In genomic region chr2:29747188-29747782, GRCm38 (mm10) we compare ENCODE assay signal across 9 mouse cellular contexts. TPM values are rescaled to one million over a fixed set of nuclear protein-coding genes. Genes with fewer than 3 reads are reported as not detected.
A peak's percentile ranks its signal among the peaks of the same experiment; 100 is the strongest.
DNase-seq lines count a peak whose midpoint lies in the region; ATAC-seq lines count a peak whose summit lies in the region.
"Had no signal": no experiment of that assay in that cellular context is flagged by ENCODE, and none has a peak within 500 bp of the region (broad histone marks: within the 10 kb centered on the region; RNA-seq: fewer than 3 reads in every experiment).

No protein-coding gene starts in this region.

- peak overlapping the region; percentile 47; the same call in 1 of the 2 replicates for H3K9ac ChIP-seq in limb, embryonic 12.5 days (replicated peaks)
- H3K9ac ChIP-seq in stomach, embryonic 16.5 days (ENCODE audit: low read length): peak overlapping the region; percentile 29

- no peaks in the 10 kb centered on the region for H3K36me3 ChIP-seq in limb, embryonic 12.5 days
- H3K36me3 ChIP-seq in stomach, embryonic 16.5 days (ENCODE audit: control insufficient read depth, insufficient read depth, low read length): no peaks in the 10 kb centered on the region

- 3% methylated on average over 50 of the region's 50 CpGs for WGBS in limb, embryonic 12.5 days
- WGBS in stomach, embryonic 16.5 days: 14% methylated on average over 49 of the region's 50 CpGs

- no peak for ATAC-seq in limb, embryonic 12.5 days (ENCODE audit: insufficient number of reproducible peaks, insufficient read depth, low FRiP score, low TSS enrichment, low read depth)
- no peak for ATAC-seq in stomach, embryonic 16.5 days (ENCODE audit: insufficient read depth, low FRiP score)

- DNase-seq in embryo, embryonic 9.5 days (ENCODE audit: extremely low spot score): peak; percentile 23
- DNase-seq in embryo, embryonic 10.5 days (ENCODE audit: low spot score): no peak
- peak; percentile 12 for DNase-seq in retina, postnatal 1 day
- DNase-seq in retina, embryonic 14.5 days (ENCODE audit: low spot score): no peak
- no peak for DNase-seq in adrenal gland, adult (ENCODE audit: inconsistent age in 2 of 2, low spot score in 1 of 2)
- DNase-seq in thymus, postnatal 25 days: no peak
- DNase-seq: lung, adult 2 months had no signal

- H3K9me3 ChIP-seq in limb, embryonic 12.5 days: peaks cover 6% of the 10 kb centered on the region; the same call in 1 of the 2 replicates
- H3K9me3 ChIP-seq in stomach, embryonic 16.5 days (replicated peaks; ENCODE audit: control insufficient read depth, low read length): no peaks in the 10 kb centered on the region

- H3K4me1 ChIP-seq in limb, embryonic 12.5 days (replicated peaks): peaks cover 16% of the 10 kb centered on the region
- no peaks in the 10 kb centered on the region for H3K4me1 ChIP-seq in stomach, embryonic 16.5 days (ENCODE audit: control insufficient read depth, insufficient read depth, low read length)

- H3K27ac ChIP-seq in limb, embryonic 12.5 days: no peak overlapping the region
- no peak overlapping the region for H3K27ac ChIP-seq in stomach, embryonic 16.5 days (ENCODE audit: low read length)

- peak overlapping the region; percentile 39 for H3K4me3 ChIP-seq in limb, embryonic 12.5 days (replicated peaks)
- peak overlapping the region; percentile 31 for H3K4me3 ChIP-seq in stomach, embryonic 16.5 days (replicated peaks; ENCODE audit: low read length)

- peak overlapping the region; percentile 66 for H3K4me2 ChIP-seq in limb, embryonic 12.5 days
- peak overlapping the region; percentile 54 for H3K4me2 ChIP-seq in stomach, embryonic 16.5 days (ENCODE audit: low read depth, low read length)

- peaks cover 75% of the 10 kb centered on the region for H3K27me3 ChIP-seq in limb, embryonic 12.5 days
- H3K27me3 ChIP-seq in stomach, embryonic 16.5 days (ENCODE audit: control insufficient read depth, insufficient read depth, low read length): peaks cover 31% of the 10 kb centered on the region

RNA-seq across cellular contexts. Expression of gene Gm13420, which starts 4.2 kb away (rescaled TPM):
- polyA plus RNA-seq in limb, embryonic 12.5 days (2016; fragmentation: Nextera tagmentation; extraction: Ambion mirVana): 0.19 TPM in 1 of 2 replicates, not detected in the other
- 0.74 and 0.91 TPM in 2 replicates for polyA plus RNA-seq in stomach, embryonic 16.5 days (2015; fragmentation: Nextera tagmentation; extraction: Ambion mirVana)

RNA-seq across cellular contexts. Expression of gene Gm13547, which starts 11.8 kb away (rescaled TPM):
- polyA plus RNA-seq in limb, embryonic 12.5 days (2016; fragmentation: Nextera tagmentation; extraction: Ambion mirVana): 0.54 TPM in 1 of 2 replicates, not detected in the other
- polyA plus RNA-seq in stomach, embryonic 16.5 days (2015; fragmentation: Nextera tagmentation; extraction: Ambion mirVana): not detected in 2 replicates
- polyA plus RNA-seq: lung, adult 2 months had no signal

RNA-seq across cellular contexts. Expression of gene Coq4, which starts 40.0 kb away (rescaled TPM):
- polyA plus RNA-seq in limb, embryonic 12.5 days (2016; fragmentation: Nextera tagmentation; extraction: Ambion mirVana): 32.3 and 34.7 TPM in 2 replicates
- polyA plus RNA-seq in stomach, embryonic 16.5 days (2015; fragmentation: Nextera tagmentation; extraction: Ambion mirVana): 34.5 and 34.6 TPM in 2 replicates

RNA-seq across cellular contexts. Expression of gene Trub2, which starts 41.0 kb away (rescaled TPM):
- polyA plus RNA-seq in limb, embryonic 12.5 days (2016; fragmentation: Nextera tagmentation; extraction: Ambion mirVana): 52.2 and 57.5 TPM in 2 replicates
- 25.2 and 30.9 TPM in 2 replicates for polyA plus RNA-seq in stomach, embryonic 16.5 days (2015; fragmentation: Nextera tagmentation; extraction: Ambion mirVana)

RNA-seq across cellular contexts. Expression of gene Slc27a4, which starts 55.1 kb away (rescaled TPM):
- 15.4 and 15.7 TPM in 2 replicates for polyA plus RNA-seq in limb, embryonic 12.5 days (2016; fragmentation: Nextera tagmentation; extraction: Ambion mirVana)
- 22.0 and 23.6 TPM in 2 replicates for polyA plus RNA-seq in stomach, embryonic 16.5 days (2015; fragmentation: Nextera tagmentation; extraction: Ambion mirVana)

Comparison
In these comparisons a context has a peak if more than half of its experiments do, and no peak if none do; other contexts are left out.
1. DNase-seq: peak in embryo, embryonic 9.5 days (single experiment) and retina, postnatal 1 day (single experiment); none in embryo, embryonic 10.5 days (single experiment), retina, embryonic 14.5 days (single experiment), adrenal gland, adult (0 of 2) and thymus, postnatal 25 days (single experiment).